Mouse (Mus musculus): Measurements from ENCODE around the gene Rps26.
A peak's percentile ranks its signal among the peaks of the same experiment; 100 is the strongest.

Gene Rps26

DNA sequence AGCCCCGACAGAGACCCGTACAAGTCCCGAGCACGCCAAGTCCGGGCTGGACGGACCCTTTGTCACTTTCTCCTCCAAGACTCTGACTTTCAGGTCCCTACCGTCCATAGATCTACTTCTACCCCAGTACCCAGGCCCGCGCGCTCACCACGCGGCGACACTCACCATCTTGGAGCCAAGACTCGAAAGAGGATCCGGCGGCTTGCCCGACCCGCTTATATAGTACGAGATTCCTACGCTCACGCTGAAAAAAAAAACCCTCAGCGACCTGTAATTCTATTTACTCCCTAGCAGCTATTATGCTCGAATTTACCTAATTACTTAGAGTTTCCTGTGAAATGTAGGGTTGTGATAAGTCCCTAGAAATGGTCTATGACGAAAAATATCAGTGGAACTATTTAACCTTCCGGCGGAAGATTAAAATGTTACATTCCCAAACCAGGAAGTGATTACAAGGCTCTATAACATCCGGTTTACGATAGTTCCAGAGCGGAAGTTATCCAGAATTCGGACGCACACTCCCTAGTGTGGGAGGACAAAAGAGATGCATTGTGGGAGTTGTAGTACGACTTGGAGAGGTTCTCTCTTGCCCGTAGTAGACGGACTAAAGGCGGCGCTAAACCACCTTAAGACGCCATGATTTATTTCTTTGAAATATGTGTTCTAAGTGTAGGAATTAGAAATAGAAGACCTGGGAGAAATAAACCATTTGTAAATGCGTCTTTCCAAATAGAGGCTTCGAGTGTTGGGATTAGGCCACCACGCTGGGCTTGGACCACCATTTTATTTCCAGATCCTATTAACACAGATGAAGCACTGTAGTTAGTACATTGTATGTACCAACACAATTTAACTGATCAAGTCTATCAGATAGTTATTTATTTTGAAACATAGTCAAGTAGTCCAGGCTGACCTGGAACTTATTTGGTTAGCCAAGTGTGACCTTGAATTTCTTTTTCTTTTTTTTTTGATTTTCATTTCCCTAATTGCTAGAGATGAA lies at the start of gene Rps26:
Gene Rps26, minus strand, starts transcription at position 437 of the 1,000 bp plus-strand sequence.
- peak; percentile 96 for DNase-seq (ENCODE audit: low read depth, low spot score)

GRCm38 (mm10) chr10:128674469-128675008 lies 48.0 kb upstream of the Rps26 start:
- peak; percentile 51 for DNase-seq (ENCODE audit: low read depth, low spot score)

- DNase-seq (ENCODE audit: low read depth, low spot score): peak; percentile 49
These were observed 47.4 kb upstream of the Rps26 start, which contains the start of gene Suox for GRCm38 (mm10) chr10:128673763-128674468. Gene Suox, minus strand, starts transcription at chr10:128674073.

DNA sequence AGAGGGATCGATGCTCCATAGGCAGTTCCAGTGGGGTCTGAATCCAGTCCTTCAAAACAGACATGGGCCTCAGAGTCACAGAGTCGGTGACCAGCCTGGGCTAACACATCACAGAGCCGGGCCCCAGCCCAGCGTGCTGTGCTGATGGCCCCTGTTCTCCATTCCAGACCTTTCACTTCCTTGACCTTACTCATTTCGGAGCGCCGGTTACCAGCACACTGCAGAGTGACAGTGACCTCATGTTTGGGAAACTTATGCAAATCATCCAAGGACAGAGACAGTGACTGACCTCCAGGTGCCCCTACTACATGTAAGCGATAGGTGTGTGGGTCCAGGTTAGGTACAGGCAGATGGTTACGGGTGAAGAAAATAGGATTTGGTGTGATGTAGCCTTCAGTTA lies 44.6 kb upstream of the Rps26 start:
- no peak for DNase-seq (ENCODE audit: low read depth, low spot score)

- DNase-seq (ENCODE audit: low read depth, low spot score): no peak
These were observed 42.5 kb upstream of the Rps26 start for GRCm38 (mm10) chr10:128668790-128669672.

GRCm38 (mm10) chr10:128665806-128666205 lies 39.3 kb upstream of the Rps26 start:
- DNase-seq (ENCODE audit: low read depth, low spot score): no peak

- no peak for DNase-seq (ENCODE audit: low read depth, low spot score)
These were observed 38.8 kb upstream of the Rps26 start for GRCm38 (mm10) chr10:128665307-128665706.

GRCm38 (mm10) chr10:128664808-128665207 lies 38.3 kb upstream of the Rps26 start:
- no peak for DNase-seq (ENCODE audit: low read depth, low spot score)

DNA sequence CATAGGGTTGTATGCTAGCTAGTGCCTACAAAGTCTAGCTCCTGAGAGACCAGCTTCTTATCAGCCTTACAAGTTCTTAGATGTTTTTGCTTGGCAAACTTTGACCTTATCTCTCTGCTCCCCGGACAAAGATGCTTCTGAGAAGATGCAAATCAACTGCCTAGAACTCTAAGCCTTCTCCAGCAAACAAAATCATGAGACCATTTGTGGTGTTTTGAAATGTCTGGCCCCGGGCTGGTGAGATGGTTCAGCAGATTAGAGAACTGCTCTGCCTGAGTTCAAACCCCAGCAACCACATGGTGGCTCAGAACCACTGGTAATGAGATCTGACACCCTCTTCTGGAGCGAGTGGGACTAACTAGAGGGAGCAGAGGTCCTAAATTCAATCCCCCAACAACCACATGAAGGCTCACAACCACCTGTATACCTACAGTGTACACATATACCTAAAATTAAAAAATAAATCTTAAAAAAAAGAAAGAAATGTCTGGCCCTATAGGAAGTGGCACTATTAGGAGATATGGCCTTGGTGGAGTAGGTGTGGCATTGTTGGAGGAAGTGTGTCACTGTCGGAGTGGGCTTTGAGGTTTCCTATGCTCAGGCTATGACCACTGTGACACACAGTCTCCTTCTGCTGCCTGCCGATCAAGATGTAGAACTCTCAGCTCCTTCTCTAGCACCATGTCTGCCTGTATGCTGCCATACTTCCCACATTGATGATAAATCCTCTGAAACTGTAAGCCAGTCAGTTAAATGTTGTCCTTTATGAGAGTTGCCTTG lies 37.1 kb upstream of the Rps26 start:
- no peak for DNase-seq (ENCODE audit: low read depth, low spot score)

DNA sequence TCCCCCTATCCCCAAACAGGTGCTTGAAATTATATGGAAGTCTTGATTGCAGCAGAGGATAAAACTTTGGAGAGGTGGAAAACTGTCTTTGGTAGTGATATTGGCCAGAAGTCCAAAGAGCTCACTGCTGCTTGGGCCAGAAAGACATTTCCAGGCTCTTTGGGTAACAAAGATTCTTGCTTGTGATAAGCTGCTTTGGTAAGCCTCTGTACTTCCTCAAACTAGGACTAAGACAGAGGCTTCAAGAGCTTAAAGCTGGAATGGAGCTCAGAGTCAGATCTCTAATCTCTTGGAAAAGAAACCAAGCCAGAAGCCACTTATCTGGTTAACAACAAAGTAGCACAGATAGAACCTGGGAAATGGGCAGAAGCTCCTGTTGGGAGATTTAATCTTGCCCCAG lies 35.9 kb upstream of the Rps26 start:
- no peak for DNase-seq (ENCODE audit: low read depth, low spot score)

GRCm38 (mm10) chr10:128659490-128659889 lies 32.9 kb upstream of the Rps26 start:
- DNase-seq (ENCODE audit: low read depth, low spot score): no peak

DNA sequence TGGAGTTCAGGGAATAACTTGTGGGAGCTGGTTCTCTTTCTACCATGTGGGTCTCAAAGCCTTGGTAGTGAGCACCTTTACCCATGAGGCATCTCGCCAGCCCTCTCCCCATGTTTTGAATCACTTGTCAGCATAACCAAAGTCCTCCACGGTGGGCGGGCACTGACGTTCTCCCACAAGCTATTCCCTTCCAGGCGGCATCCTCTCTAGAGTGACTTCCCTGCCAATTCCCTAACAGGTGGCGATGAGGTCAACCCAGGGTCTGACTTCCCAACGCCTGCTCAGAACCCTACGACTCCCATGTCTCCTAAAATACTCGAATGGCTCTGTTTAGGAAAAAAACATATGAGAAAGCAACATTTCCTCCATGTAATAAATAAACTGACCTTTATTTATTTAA lies 31.3 kb upstream of the Rps26 start:
- DNase-seq (ENCODE audit: low read depth, low spot score): no peak

DNA sequence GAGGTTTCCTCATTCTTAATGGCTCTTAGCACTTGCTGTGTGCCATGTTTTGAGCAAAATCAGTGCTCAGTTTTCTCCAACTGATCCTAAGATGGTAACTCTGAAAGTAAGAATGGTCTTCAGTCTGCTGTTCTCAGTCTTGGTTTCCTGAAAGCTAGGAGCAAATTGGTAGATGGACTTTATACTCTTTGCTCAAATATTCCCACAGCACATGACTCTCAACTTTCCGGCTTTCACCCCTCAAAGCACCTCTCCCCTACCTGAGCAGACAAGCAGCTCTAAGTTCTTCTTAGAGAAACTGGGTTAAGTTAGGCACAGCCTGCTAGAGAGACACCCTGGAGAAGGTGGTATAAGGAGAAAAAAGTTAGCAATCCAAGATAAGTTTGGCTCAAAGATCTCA lies 30.2 kb upstream of the Rps26 start:
- no peak for DNase-seq (ENCODE audit: low read depth, low spot score)

GRCm38 (mm10) chr10:128655254-128655653 lies 28.7 kb upstream of the Rps26 start:
- DNase-seq (ENCODE audit: low read depth, low spot score): no peak

DNA sequence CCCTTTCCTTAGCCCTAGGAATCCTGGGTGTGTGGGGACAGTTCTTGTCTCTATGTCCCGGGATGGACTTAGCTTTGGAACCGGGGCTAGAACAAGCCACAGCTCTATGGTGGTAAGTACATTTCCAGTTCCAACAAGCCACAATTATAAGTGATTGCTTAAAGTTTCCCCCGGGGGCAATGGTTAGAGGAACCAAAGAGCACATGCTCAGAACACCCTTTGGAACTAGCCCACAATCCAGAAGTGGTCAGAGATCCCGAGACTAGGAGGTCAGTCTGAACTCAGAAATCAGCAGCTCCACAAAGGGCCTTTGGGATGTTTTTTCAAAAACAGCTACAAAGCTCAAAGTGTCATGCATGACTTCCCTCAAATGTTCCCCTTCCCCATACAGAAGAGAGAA lies 27.3 kb upstream of the Rps26 start:
- DNase-seq (ENCODE audit: low read depth, low spot score): no peak

DNA sequence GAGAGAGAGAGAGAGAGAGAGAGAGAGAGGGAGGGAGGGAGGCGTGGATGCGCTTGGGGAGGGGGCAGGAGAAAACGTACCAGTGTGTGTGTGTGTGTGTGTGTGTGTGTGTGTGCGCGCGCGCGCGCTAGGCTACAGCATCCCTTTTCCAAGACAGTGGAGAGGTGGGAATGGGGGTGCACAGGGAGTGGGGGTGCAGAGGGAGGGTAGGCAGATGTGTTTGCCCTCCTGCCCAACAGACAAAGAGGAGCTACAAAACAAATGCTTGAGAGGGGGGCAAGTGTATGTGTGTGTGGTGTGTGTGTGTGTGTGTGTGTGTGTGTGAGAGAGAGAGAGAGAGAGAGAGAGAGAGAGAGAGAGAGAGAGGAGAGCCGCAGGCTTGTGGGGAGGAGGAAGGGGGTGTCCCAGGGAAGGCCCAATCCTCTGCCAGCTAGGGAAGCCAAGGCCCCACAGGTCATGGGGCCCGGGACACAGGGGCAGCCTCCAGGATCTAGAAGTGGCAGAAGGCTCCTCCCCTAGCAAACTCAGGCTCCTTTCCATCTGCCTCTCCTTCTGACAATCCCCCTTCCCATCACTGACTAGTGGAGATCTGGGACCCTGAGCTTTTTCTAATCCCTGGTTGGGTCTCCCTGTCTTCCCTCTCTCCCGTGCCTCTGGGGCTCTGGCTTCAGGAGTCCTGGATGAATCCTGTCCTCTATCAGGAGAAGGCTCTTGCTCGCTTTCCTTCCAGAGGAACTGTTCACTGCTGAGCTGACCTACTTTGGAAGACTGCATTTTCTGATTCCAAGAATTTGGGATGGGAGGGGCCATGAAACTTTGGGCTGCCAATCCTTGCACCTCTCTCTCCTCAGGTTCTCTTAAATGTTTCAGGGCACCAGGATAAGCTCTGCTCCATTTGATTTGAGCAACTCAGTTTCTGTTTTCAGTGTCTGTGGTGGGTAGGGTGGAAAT lies 19.9 kb upstream of the Rps26 start:
- no peak for DNase-seq (ENCODE audit: low read depth, low spot score)

GRCm38 (mm10) chr10:128645111-128646011 lies 18.8 kb upstream of the Rps26 start, which contains the start of gene Ikzf4:
Gene Ikzf4, minus strand, starts transcription at chr10:128645991.
- no peak for DNase-seq (ENCODE audit: low read depth, low spot score)

DNA sequence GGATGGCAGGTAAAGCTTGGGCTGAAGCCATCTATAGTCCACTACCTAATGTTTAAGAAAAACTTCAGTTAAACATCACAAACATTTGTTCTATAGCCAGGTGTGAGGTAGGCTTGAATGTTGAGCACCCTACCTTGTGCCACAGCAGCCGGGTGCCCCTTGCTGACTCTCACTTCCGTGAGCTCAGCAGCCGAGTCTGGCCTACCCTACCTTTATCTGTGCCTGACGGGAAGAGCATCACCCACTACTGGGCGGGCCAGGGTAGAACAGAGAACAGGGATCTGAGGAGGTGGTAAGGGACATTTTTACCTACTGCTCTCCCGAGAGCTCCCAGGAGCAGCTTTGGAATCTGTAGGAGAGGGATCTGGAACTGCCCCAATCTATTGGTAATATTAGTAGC lies 16.2 kb upstream of the Rps26 start:
- no peak for DNase-seq (ENCODE audit: low read depth, low spot score)

All from c-Kit-negative CD71-positive TER-119-positive erythroid progenitor cells, embryonic 14.5 days (primary cell).